Mouse (Mus musculus) megakaryocyte, adult 5-6 weeks (primary cell): ENCODE measurements around the gene Hoxa3. TPM values are rescaled to one million over a fixed set of nuclear protein-coding genes. Genes with fewer than 3 reads are reported as not detected.

Source experiments
- ATAC-seq: 2 replicates; pipeline ENCODE4 v1.8.0; 2016; ENCODE audit warnings: mild to moderate bottlenecking, inconsistent platforms; ENCODE audit not compliant: poor library complexity, severe bottlenecking
- total RNA-seq, 2 experiments: library from RNA; stranded (forward) in 1 of 2; stranded (reverse) in 1 of 2; fragments of 153-499, 151-499 nt in 1 of 2; fragments of 221-1000, 200-1000 nt in 1 of 2; gene quantifications; 2 replicates each; pipeline versions ENCODE4 v1.2.3 to v1.2.4; 2015 to 2017

The Hoxa3 gene
- total RNA-seq, 2 experiments from 2014 or later: not detected

- peak; percentile 39; the same call in 1 of the 2 replicates for ATAC-seq
Measured at GRCm38 (mm10) chr6:52233546-52234427, 20.7 kb upstream of the Hoxa3 start.

- ATAC-seq: no peak
Measured at GRCm38 (mm10) chr6:52232984-52233545, 19.9 kb upstream of the Hoxa3 start.

- ATAC-seq: no peak
Measured at GRCm38 (mm10) chr6:52232568-52232965, 19.4 kb upstream of the Hoxa3 start.

- no peak for ATAC-seq
Measured at GRCm38 (mm10) chr6:52231885-52232567, 18.9 kb upstream of the Hoxa3 start.

- no peak for ATAC-seq
Measured at GRCm38 (mm10) chr6:52230516-52231165, 17.5 kb upstream of the Hoxa3 start, which contains the start of gene Hoxa9. Hoxa9 (minus strand) TSS chr6:52231089.

- no peak for ATAC-seq
Measured at GRCm38 (mm10) chr6:52229558-52230416, 16.7 kb upstream of the Hoxa3 start.

GRCm38 (mm10) chr6:52228475-52229465 is 15.6 kb upstream of the Hoxa3 start:
- 0 out of 2 replicates have a peak, but pooled peaks have one; percentile 17 for ATAC-seq

GRCm38 (mm10) chr6:52227470-52228222 is 14.5 kb upstream of the Hoxa3 start:
- no peak for ATAC-seq

GRCm38 (mm10) chr6:52226569-52227257 is 13.6 kb upstream of the Hoxa3 start:
- no peak for ATAC-seq

- peak; percentile 23 for ATAC-seq
Measured at GRCm38 (mm10) chr6:52225612-52226568, 12.8 kb upstream of the Hoxa3 start.

- ATAC-seq: no peak
Measured at GRCm38 (mm10) chr6:52224895-52225611, 11.9 kb upstream of the Hoxa3 start.

- no peak for ATAC-seq
Measured at GRCm38 (mm10) chr6:52223939-52224760, 11.0 kb upstream of the Hoxa3 start.

- ATAC-seq: no peak
Measured at GRCm38 (mm10) chr6:52222729-52223128, 9.6 kb upstream of the Hoxa3 start.

- no peak for ATAC-seq
Measured at GRCm38 (mm10) chr6:52221993-52222685, 9.0 kb upstream of the Hoxa3 start.
